Mouse (Mus musculus): ENCODE results near the gene Slc35g1. TPM values are rescaled to one million over a fixed set of nuclear protein-coding genes. Genes with fewer than 3 reads are reported as not detected.

Gene Slc35g1
- total RNA-seq, 2 experiments from 2014 or later, result 2.2 to 2.8 TPM

- no peak for DNase-seq (ENCODE audit: extremely low spot score in 1 of 2, low spot score in 1 of 2)
These were observed 50.0 kb downstream of the Slc35g1 start for GRCm38 (mm10) chr19:38445758-38446157.

Other genes starting within 250 kb of the Slc35g1 start
- gene Fra10ac1, start 171.8 kb upstream of the Slc35g1 start, total RNA-seq (2021), result 10 to 100 TPM; 16.3 to 22.6 TPM
- gene Lgi1, start 131.4 kb upstream of the Slc35g1 start, total RNA-seq (2021), result 100 to 1,000 TPM; 181 to 207 TPM
- 1 to 10 TPM; 8.0 to 9.7 TPM for gene Plce1, start 85.1 kb downstream of the Slc35g1 start, total RNA-seq (2021)